Mouse (Mus musculus): Measurements from ENCODE around the gene Ctsa. TPM values are rescaled to one million over a fixed set of nuclear protein-coding genes. Genes with fewer than 3 reads are reported as not detected.
"Not testable (repeated sequence)": the region's sequence is repeated elsewhere in the genome, so short reads cannot be mapped to it uniquely, and the experiment has no call there.

The Ctsa gene
- polyA plus RNA-seq, 1 experiment from 2014 or later, result 82.7 TPM

DNA sequence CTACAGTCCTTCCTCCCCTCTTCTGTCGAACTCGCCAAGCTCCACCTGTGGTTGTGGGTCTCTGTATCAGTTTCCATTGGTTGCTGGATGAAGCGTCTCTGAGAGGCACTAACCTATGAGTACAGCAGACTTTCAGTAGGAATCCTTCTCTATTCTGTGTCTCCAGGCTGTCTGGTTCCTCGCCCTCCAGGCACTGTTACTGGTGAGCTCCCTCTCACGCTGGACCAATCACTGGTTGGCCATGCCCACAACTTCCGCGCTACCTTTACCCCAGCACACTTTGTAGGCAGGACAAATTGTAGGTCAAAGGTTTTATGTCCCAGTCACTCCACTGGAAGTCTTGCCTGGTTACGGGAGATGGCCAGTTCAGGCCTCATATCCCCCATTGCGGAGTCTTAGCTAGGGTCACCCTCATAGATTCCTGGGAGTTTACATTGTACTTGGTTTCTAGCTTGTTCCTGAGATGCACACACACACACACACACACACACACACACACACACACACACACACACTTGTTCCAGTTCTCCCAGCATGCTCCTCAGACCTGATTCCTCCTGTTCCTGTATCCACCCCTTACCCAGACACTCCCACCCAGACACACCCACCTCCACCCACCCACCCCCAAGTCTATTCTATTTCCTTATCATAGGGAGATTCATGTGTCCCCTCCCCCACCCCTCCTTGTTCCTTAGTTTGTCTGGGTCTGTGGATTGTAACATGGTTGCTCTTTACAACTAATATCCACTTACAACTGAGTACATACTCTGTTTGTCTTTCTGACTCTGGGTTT lies 27.2 kb downstream of the Ctsa start:
- Histone ChIP-seq H3K36me3 (ENCODE audit: poor library complexity, severe bottlenecking) (no peaks in the 10 kb centered on the region), H3K9me3 (replicated peaks) (no peaks in the 10 kb centered on the region), H3K4me2 (no peak overlapping the region), H3K4me1 (peaks cover 32% of the 10 kb centered on the region), H3K4me3 (no peak overlapping the region), H3K9ac (no peak overlapping the region), H3K27ac (no peak overlapping the region), H3K27me3 (peaks cover 48% of the 10 kb centered on the region)
- no peak for ATAC-seq
- 60% methylated on average over 9 of the region's 9 CpGs for WGBS

DNA sequence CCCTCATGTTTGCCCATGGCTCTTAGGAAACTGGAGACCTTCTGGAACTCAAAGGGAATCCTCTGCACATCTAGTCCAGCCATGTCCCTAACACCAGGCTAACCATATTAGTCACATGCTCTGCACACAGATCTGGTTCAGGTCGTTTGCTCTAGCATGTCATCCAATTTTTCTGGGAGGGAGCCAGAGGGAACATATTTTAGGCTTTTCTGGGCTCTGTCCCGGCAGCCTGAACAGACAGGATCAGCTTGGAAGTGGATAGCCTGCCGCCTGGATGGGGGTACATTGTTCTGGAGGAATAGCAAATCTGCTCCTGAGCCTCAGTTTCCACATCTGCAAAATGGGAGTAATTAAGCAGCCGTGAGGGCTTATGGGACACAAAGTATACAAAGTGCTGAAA lies 28.4 kb downstream of the Ctsa start:
- Histone ChIP-seq H3K27ac (no peak overlapping the region), H3K4me2 (no peak overlapping the region), H3K4me3 (no peak overlapping the region), H3K36me3 (ENCODE audit: poor library complexity, severe bottlenecking) (no peaks in the 10 kb centered on the region), H3K4me1 (peaks cover 32% of the 10 kb centered on the region), H3K9me3 (replicated peaks) (no peaks in the 10 kb centered on the region), H3K27me3 (peaks cover 37% of the 10 kb centered on the region), H3K9ac (no peak overlapping the region)
- ATAC-seq, result no peak
- 75% methylated on average over 4 of the region's 4 CpGs for WGBS

DNA sequence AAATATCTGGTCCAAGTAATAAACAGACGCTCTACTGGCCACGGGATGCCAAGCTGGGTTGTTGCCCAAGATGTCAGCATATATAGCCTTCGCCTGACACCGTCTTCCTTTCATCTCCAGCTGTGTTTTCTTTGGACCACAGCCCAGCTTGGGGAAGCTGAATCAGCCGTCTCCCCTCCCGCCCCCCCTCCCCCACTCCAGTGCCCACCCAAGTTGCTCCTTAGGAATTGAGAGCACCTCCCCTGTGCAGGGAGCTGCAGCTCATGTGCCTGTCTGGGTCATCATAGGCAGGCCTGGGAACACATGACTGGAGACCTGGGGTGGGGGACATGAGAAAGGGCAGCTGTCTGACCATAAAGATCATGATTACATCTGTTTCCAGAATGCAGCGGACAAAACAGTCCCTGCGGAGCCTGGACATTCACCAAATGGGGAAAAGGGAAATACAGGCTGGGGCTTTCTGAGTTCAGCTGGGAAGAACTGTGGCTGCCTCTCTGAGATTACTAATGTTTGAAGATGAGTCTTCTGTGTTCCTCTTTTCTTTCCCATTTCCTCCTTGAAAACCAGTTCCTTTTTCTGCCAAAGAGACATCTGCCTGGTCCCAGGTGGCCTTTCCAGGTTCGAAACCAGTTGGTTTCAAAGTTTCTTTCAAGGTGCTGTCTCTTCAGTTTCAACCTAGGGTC lies 29.6 kb downstream of the Ctsa start:
- peak; percentile 50; the same call in 1 of the 2 replicates for ATAC-seq
- Histone ChIP-seq H3K9me3 (replicated peaks) (no peaks in the 10 kb centered on the region), H3K4me2 (no peak overlapping the region), H3K27me3 (peaks cover 25% of the 10 kb centered on the region), H3K9ac (no peak overlapping the region), H3K4me1 (peaks cover 20% of the 10 kb centered on the region), H3K27ac (no peak overlapping the region), H3K4me3 (no peak overlapping the region), H3K36me3 (ENCODE audit: poor library complexity, severe bottlenecking) (no peaks in the 10 kb centered on the region)
- WGBS, result 48% methylated on average over 9 of the region's 9 CpGs

DNA sequence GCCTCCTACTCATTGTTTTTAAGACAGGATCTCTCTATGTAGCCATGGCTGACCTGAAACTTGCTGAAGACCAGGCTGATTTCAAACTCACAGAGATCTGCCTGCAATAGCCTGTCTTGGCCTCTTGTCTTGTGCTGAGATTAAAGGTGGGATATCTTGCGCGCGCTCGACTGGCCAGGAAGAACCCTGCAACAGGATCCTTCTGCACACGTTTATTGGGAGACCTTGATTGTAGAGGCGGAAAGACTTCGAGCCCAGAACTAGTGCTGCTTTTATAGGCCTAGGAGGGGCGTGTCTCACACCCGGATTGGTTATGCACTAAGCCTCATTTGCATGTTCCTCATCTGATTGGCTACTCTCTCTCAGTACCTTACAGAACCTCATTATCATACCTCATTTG lies 30.7 kb downstream of the Ctsa start:
- H3K4me2 ChIP-seq; H3K27ac ChIP-seq; H3K9ac ChIP-seq; H3K4me3 ChIP-seq; H3K36me3 ChIP-seq (ENCODE audit: poor library complexity, severe bottlenecking); H3K4me1 ChIP-seq; H3K9me3 ChIP-seq (replicated peaks); ATAC-seq: not testable (repeated sequence)
- H3K27me3 ChIP-seq, result peaks cover 14% of the 10 kb centered on the region
- WGBS, result 92% methylated on average over 9 of the region's 9 CpGs

DNA sequence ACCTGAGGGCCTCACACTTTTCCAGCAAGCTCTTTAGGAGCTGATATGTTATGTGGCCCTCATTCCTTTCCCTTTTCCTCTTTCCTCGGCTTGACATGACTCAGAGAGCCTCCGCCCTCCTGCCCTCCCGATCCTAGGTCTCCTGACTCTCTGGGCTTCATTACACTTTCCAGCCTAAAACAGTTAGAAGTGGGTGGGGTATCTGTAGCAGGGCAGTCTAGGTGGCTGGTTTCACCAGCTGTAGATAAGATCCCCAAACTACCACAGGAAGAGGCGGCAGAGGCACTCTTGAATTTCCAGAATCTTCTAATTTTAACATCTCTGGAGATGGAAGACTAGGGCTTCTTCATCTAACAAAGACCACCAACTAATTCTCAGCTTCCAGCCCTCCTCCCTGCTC lies 31.9 kb downstream of the Ctsa start:
- 87% methylated on average over 4 of the region's 4 CpGs for WGBS
- Histone ChIP-seq H3K9ac (no peak overlapping the region), H3K36me3 (ENCODE audit: poor library complexity, severe bottlenecking) (no peaks in the 10 kb centered on the region), H3K4me2 (no peak overlapping the region), H3K9me3 (replicated peaks) (no peaks in the 10 kb centered on the region), H3K4me1 (peaks cover 10% of the 10 kb centered on the region), H3K27me3 (peaks cover 3% of the 10 kb centered on the region), H3K27ac (no peak overlapping the region), H3K4me3 (no peak overlapping the region)
- ATAC-seq, result no peak

DNA sequence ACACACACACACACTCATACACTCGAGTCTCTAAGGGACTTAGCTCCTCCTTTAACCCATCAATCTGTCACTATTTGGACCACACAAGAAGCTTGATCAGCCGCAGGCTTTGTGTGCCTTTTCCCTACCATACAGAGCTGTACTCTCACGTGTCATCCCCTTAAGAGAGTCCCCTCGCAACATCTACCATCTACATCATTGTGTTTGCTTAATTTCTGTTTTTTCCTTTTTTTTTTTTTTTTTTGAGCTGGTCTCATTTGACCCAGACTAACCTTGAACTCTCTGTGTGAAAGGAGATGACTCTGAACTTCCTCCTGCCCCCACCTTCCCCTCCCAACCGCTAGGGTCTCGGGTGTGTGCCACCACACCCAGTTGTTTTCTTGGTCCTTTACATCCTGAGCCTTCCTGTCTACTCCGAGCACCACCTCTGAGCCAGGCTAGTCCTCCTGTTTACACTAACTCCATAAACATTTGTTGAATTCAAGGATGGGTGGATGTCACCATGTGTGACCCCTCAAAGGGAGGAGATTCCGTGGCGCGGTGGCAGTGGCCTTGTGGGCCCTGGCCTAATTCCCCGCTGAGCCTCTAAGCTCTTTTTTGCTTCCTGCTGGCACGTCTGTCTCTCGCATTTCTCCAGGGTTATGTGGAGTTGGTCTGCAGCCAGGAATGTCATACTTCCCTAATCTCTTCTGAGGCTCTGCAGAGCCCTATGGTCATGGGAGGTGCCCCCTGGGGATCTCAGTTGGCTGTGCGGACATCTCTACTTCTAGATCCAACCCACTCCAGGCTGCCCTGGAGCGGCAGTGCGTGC lies 34.3 kb downstream of the Ctsa start:
- Histone ChIP-seq H3K36me3 (ENCODE audit: poor library complexity, severe bottlenecking) (no peaks in the 10 kb centered on the region), H3K4me2 (no peak overlapping the region), H3K27ac (no peak overlapping the region), H3K27me3 (no peaks in the 10 kb centered on the region), H3K9ac (no peak overlapping the region), H3K4me3 (no peak overlapping the region), H3K9me3 (replicated peaks) (no peaks in the 10 kb centered on the region), H3K4me1 (peaks cover 7% of the 10 kb centered on the region)
- no peak for ATAC-seq
- WGBS, result 67% methylated on average over 16 of the region's 16 CpGs

DNA sequence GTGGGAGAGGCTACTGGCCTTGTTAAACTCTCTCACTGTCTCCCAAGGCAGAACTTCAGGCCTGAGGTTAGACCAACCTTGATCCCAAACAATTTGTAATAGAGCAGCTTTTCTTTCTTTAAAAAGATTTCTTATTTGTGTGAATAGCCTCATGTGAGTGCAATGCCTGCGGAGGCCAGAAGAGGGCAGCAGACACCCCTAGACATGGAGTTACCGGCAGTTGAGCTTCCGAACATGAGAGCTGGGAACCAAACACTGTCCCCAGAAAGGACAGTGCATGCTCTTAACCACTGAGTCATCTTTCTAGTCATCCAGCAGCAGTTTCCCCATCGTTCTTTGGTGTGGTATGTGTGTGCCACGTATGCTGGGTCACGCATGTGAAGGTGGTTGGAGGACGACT lies 34.9 kb downstream of the Ctsa start:
- peaks cover under 1% of the 10 kb centered on the region; the same call in 1 of the 2 replicates for H3K4me1 ChIP-seq
- WGBS, result 91% methylated on average over 7 of the region's 7 CpGs
- H3K36me3 ChIP-seq (ENCODE audit: poor library complexity, severe bottlenecking), result no peaks in the 10 kb centered on the region
- H3K4me3 ChIP-seq, result no peak overlapping the region
- no peaks in the 10 kb centered on the region for H3K9me3 ChIP-seq (replicated peaks)
- no peaks in the 10 kb centered on the region for H3K27me3 ChIP-seq
- H3K9ac ChIP-seq, result no peak overlapping the region
- H3K27ac ChIP-seq, result no peak overlapping the region
- H3K4me2 ChIP-seq, result no peak overlapping the region
- ATAC-seq, result no peak

DNA sequence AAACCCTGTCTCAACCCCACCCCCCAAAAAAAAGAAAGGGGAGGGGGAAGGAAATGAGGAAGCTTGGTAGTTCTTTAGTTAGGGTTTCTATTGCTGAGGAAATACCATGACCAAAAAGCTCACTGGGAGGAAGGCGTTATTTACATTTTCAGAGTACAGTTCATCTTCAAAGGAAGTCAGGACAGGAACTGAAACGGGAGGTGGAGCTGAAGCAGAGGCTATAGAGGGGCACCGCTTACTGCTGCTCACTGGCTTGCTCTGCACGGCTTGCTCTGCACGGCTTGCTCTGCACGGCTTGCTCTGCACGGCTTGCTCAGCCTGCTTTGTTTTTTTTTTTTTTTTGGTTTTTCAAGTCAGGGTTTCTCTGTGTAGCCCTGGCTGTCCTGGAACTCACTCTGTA lies 35.8 kb downstream of the Ctsa start:
- no peak overlapping the region for H3K27ac ChIP-seq

DNA sequence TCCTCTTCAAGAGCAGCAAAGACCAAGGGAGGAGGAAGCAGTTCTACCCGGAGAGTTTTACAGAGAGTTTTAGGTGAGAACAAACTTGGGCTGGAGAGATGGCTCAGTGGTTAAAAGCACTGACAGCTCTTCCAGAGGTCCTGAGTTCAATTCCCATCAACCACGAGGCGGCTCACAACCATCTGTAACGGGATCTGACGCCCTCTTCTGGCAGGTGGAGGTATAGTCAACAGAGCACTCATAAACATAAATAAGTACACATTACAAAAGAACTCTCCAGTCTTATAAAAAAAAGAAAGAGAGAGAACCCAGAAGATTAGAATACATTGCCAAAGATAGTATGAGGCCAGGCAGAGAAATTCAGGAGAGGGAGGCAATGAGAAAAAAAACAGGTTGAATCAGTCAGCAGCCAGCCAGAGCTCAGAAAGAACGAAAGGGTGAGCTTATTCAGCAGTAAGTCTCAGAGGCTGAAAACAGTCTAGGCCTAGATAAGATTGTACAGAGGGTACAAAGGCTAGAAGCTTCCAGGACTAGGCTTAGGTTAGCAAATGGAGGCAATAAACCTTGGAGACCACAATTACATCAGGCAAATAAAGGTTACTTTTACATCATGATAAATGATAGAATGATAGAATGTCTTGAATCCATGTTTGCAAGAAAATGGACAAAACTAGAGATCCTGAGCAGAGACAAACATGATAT lies 39.1 kb downstream of the Ctsa start:
- Histone ChIP-seq H3K9me3 (replicated peaks) (no peaks in the 10 kb centered on the region), H3K4me1 (no peaks in the 10 kb centered on the region), H3K4me2 (no peak overlapping the region), H3K27ac (no peak overlapping the region), H3K9ac (no peak overlapping the region), H3K36me3 (ENCODE audit: poor library complexity, severe bottlenecking) (no peaks in the 10 kb centered on the region), H3K4me3 (no peak overlapping the region), H3K27me3 (no peaks in the 10 kb centered on the region)
- no peak for ATAC-seq
- WGBS, result 54% methylated on average over 6 of the region's 6 CpGs

More for the DNA sequence above, 35.8 kb downstream of the Ctsa start:
- Histone ChIP-seq H3K27me3 (no peaks in the 10 kb centered on the region), H3K4me1 (no peaks in the 10 kb centered on the region), H3K9ac (no peak overlapping the region), H3K4me2 (no peak overlapping the region), H3K9me3 (replicated peaks) (no peaks in the 10 kb centered on the region), H3K36me3 (ENCODE audit: poor library complexity, severe bottlenecking) (no peaks in the 10 kb centered on the region), H3K4me3 (no peak overlapping the region)
- 80% methylated on average over 7 of the region's 7 CpGs for WGBS
- ATAC-seq, result no peak

DNA sequence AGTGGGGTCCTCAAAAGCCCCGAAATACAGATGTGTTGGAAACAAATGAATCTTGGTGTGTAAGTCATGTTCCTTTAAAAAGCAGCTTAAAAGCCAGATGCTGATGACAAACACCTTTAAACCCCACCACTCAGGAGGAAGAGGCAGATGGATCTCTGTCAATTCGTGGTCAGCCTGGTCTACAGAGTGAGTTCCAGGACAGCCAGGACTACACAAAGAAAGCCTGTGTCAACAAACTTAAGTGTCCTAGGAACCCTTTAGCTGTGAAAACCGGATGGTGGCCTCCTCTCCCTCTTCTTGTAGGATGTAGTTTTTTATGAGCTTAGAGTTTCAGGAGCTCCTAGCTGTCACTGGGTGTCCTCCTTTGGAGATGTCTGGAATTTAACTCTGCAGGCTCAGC lies 40.9 kb downstream of the Ctsa start:
- no peak for ATAC-seq
- H3K27ac ChIP-seq, result no peak overlapping the region
- no peak overlapping the region for H3K9ac ChIP-seq
- H3K9me3 ChIP-seq (replicated peaks), result no peaks in the 10 kb centered on the region
- no peak overlapping the region for H3K4me3 ChIP-seq
- H3K27me3 ChIP-seq, result no peaks in the 10 kb centered on the region
- H3K4me1 ChIP-seq, result peaks cover 14% of the 10 kb centered on the region
- no peak overlapping the region for H3K4me2 ChIP-seq
- peaks cover 5% of the 10 kb centered on the region; the same call in 1 of the 2 replicates for H3K36me3 ChIP-seq (ENCODE audit: poor library complexity, severe bottlenecking)
- WGBS, result 81% methylated on average over 3 of the region's 3 CpGs

DNA sequence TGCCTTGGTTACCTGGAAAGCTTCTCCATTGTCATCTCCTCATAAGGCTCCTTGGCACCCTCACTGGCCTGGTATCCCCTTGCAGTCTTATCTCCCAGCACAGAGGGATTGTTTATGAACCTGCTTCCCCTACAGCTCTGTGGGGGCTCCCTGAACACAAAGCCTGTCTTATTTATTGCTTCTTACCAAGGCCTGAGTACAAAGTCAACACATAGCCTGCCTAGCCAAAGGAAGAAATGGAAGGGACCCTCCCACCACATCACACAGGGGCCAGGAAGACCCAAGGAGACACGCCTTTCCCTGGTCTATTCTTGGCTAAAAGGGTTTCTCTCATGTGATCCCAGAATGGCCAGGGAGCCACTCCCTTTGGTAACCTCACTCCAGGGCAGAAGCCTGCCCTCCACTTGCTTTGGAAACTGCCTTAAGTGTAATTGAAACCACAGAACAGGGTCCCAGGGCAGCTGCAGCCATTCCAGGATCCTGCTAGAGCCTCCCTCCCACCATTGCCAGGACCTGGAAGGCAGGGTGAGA lies 41.6 kb downstream of the Ctsa start:
- H3K27me3 ChIP-seq, result no peaks in the 10 kb centered on the region
- peaks cover 5% of the 10 kb centered on the region; the same call in 1 of the 2 replicates for H3K36me3 ChIP-seq (ENCODE audit: poor library complexity, severe bottlenecking)
- 0 out of 2 replicates have a peak overlapping the region, but pooled peaks have one; percentile 40 for H3K27ac ChIP-seq
- ATAC-seq, result no peak
- H3K4me3 ChIP-seq, result no peak overlapping the region
- no peaks in the 10 kb centered on the region for H3K9me3 ChIP-seq (replicated peaks)
- peaks cover 15% of the 10 kb centered on the region for H3K4me1 ChIP-seq
- no peak overlapping the region for H3K4me2 ChIP-seq
- H3K9ac ChIP-seq, result no peak overlapping the region
- 35% methylated on average over 1 of the region's 1 CpGs for WGBS

Data from forebrain, embryonic 13.5 days (tissue).